Mouse (Mus musculus): ENCODE measurements around the gene Zfp646.
"Not testable (repeated sequence)": the region's sequence is repeated elsewhere in the genome, so short reads cannot be mapped to it uniquely, and the experiment has no call there.

Gene Zfp646

GRCm38 (mm10) chr7:127876041-127876466 is at the start of gene Zfp646:
TSS of gene Zfp646 (plus strand) at chr7:127876221.
- DNase-seq (ENCODE audit: low spot score): peak; percentile 81

- no peak for DNase-seq (ENCODE audit: low spot score)
These were observed 40.5 kb upstream of the Zfp646 start for GRCm38 (mm10) chr7:127835550-127835949.

- no peak for DNase-seq (ENCODE audit: low spot score)
These were observed 38.5 kb upstream of the Zfp646 start for GRCm38 (mm10) chr7:127837473-127837872.

GRCm38 (mm10) chr7:127837878-127838277 is 38.1 kb upstream of the Zfp646 start:
- not testable (repeated sequence) for DNase-seq (ENCODE audit: low spot score)

- not testable (repeated sequence) for DNase-seq (ENCODE audit: low spot score)
These were observed 36.0 kb upstream of the Zfp646 start for GRCm38 (mm10) chr7:127840031-127840430.

GRCm38 (mm10) chr7:127840886-127841285 is 35.1 kb upstream of the Zfp646 start:
- DNase-seq (ENCODE audit: low spot score): peak; percentile 16

GRCm38 (mm10) chr7:127841340-127842000 is 34.6 kb upstream of the Zfp646 start:
- peak; percentile 93 for DNase-seq (ENCODE audit: low spot score)

- DNase-seq (ENCODE audit: low spot score): peak; percentile 90
These were observed 33.9 kb upstream of the Zfp646 start for GRCm38 (mm10) chr7:127842001-127842718.

- DNase-seq (ENCODE audit: low spot score): no peak
These were observed 25.8 kb upstream of the Zfp646 start for GRCm38 (mm10) chr7:127849973-127850875.

GRCm38 (mm10) chr7:127850906-127851305 is 25.1 kb upstream of the Zfp646 start:
- DNase-seq (ENCODE audit: low spot score): no peak

GRCm38 (mm10) chr7:127858258-127858657 is 17.8 kb upstream of the Zfp646 start:
- DNase-seq (ENCODE audit: low spot score): no peak

GRCm38 (mm10) chr7:127866434-127866833 is 9.6 kb upstream of the Zfp646 start:
- DNase-seq (ENCODE audit: low spot score): no peak

- no peak for DNase-seq (ENCODE audit: low spot score)
These were observed 8.4 kb upstream of the Zfp646 start for GRCm38 (mm10) chr7:127867641-127868040.

- no peak for DNase-seq (ENCODE audit: low spot score)
These were observed 6.7 kb upstream of the Zfp646 start for GRCm38 (mm10) chr7:127869149-127869810.

GRCm38 (mm10) chr7:127870136-127870821 is 5.7 kb upstream of the Zfp646 start:
- no peak for DNase-seq (ENCODE audit: low spot score)

- no peak for DNase-seq (ENCODE audit: low spot score)
These were observed 1.0 kb upstream of the Zfp646 start for GRCm38 (mm10) chr7:127874812-127875626.

GRCm38 (mm10) chr7:127875627-127876001 is 407 bp upstream of the Zfp646 start:
- DNase-seq (ENCODE audit: low spot score): peak; percentile 95

GRCm38 (mm10) chr7:127876467-127877348 is 687 bp downstream of the Zfp646 start, which contains the start of gene Zfp668:
TSS of gene Zfp668 (minus strand) at chr7:127876828.
- DNase-seq (ENCODE audit: low spot score): peak; percentile 97

GRCm38 (mm10) chr7:127879301-127879700 is 3.3 kb downstream of the Zfp646 start:
- no peak for DNase-seq (ENCODE audit: low spot score)
